Comparison of ENCODE assay signal across 9 mouse cellular contexts in the genomic region with DNA sequence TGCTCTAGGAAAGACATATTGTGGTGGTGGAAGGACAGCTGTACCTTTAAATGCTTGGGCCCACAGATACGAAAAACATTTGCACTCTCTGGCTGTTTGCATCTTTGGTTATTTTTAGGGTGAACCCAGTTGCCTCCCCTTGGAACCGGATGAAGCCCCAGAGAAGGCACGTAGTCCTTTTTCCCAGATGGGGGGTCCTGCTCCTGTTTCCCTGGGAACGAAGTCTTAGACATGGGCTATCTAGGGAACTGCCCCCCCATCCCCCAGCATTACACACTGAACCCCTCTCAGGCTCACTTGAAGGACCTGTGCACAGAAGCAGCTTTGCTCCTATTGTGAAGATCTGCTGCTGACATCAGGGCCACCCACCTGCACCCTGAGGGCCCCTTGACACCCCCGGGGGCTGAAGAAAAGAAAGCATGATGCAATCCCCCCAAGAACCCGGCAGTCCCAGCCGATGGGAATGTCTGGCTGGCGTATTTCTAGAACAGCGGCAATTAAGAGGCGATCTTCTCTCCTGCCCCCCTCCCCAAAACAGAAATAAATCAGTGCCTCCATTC. TPM values are rescaled to one million over a fixed set of nuclear protein-coding genes. Genes with fewer than 3 reads are reported as not detected.
DNase-seq lines count a peak whose midpoint lies in the region; ATAC-seq and TF ChIP-seq lines count a peak whose summit lies in the region.
"Had no signal": no experiment of that assay in that cellular context is flagged by ENCODE, and none has a peak within 500 bp of the region (broad histone marks: within the 10 kb centered on the region; RNA-seq: fewer than 3 reads in every experiment).

No protein-coding gene starts in this region.

- H3K27ac ChIP-seq in heart, embryonic 13.5 days (replicated peaks), result peak overlapping the region; percentile 90
- H3K27ac ChIP-seq in forebrain, embryonic 14.5 days (ENCODE audit: low read depth, low read length), result no peak overlapping the region
- H3K27ac ChIP-seq in hindbrain, postnatal 0 days, result peak overlapping the region; percentile 21; the same call in 1 of the 2 replicates
- peak overlapping the region; percentile 82 for H3K27ac ChIP-seq in olfactory bulb, adult 2 months (ENCODE audit: insufficient read depth, low read depth, low read length)
- H3K27ac ChIP-seq: liver, embryonic 15.5 days had no signal

- H3K9ac ChIP-seq in heart, embryonic 13.5 days, result peak overlapping the region; percentile 72
- H3K9ac ChIP-seq in forebrain, embryonic 14.5 days (ENCODE audit: low read length), result peak overlapping the region; percentile 13
- H3K9ac ChIP-seq in hindbrain, postnatal 0 days (replicated peaks; ENCODE audit: low read length), result peak overlapping the region; percentile 37; the same call in 1 of the 2 replicates
- H3K9ac ChIP-seq: liver, embryonic 15.5 days had no signal

- no peak for ATAC-seq in heart, embryonic 13.5 days (ENCODE audit: extremely low read depth, insufficient number of reproducible peaks, low FRiP score, low TSS enrichment)
- ATAC-seq in forebrain, embryonic 14.5 days, result peak; percentile 47
- no peak for ATAC-seq in hindbrain, postnatal 0 days
- no peak for ATAC-seq in frontal cortex, adult (ENCODE audit: low TSS enrichment)

- H3K4me2 ChIP-seq in heart, embryonic 13.5 days, result peak overlapping the region; percentile 48
- peak overlapping the region; percentile 12; the same call in 1 of the 2 replicates for H3K4me2 ChIP-seq in forebrain, embryonic 14.5 days (ENCODE audit: low read length)
- H3K4me2 ChIP-seq in hindbrain, postnatal 0 days (ENCODE audit: low read depth, low read length), result no peak overlapping the region
- H3K4me2 ChIP-seq: liver, embryonic 15.5 days had no signal

- no peak overlapping the region for H3K4me3 ChIP-seq in heart, embryonic 13.5 days
- H3K4me3 ChIP-seq in forebrain, embryonic 14.5 days (ENCODE audit: low read depth, low read length), result no peak overlapping the region
- H3K4me3 ChIP-seq in hindbrain, postnatal 0 days (ENCODE audit: low read length), result no peak overlapping the region
- H3K4me3 ChIP-seq in olfactory bulb, adult 2 months (ENCODE audit: insufficient read depth, low read depth, low read length), result 0 out of 2 replicates have a peak overlapping the region, but pooled peaks have one; percentile 2
- H3K4me3 ChIP-seq: liver, embryonic 15.5 days had no signal

- no peak for TF ChIP-seq CTCF in hindbrain, postnatal 0 days (IDR thresholded peaks at IDR 0.05; ENCODE audit: low read depth)
- no peak for TF ChIP-seq CTCF in olfactory bulb, adult 2 months (IDR thresholded peaks at IDR 0.05; ENCODE audit: insufficient read depth, low read depth, low read length)

- TF ChIP-seq POLR2A in olfactory bulb, adult 2 months (IDR thresholded peaks at IDR 0.05; ENCODE audit: insufficient read depth, low read depth, low read length), result no peak

- H3K36me3 ChIP-seq in heart, embryonic 13.5 days, result no peaks in the 10 kb centered on the region
- no peaks in the 10 kb centered on the region for H3K36me3 ChIP-seq in forebrain, embryonic 14.5 days (ENCODE audit: control insufficient read depth, insufficient read depth, low read length)
- no peaks in the 10 kb centered on the region for H3K36me3 ChIP-seq in hindbrain, postnatal 0 days (ENCODE audit: insufficient read depth, low read length)
- H3K36me3 ChIP-seq: liver, embryonic 15.5 days had no signal

- H3K4me1 ChIP-seq in heart, embryonic 13.5 days, result peaks cover 94% of the 10 kb centered on the region
- H3K4me1 ChIP-seq in forebrain, embryonic 14.5 days (ENCODE audit: control insufficient read depth, insufficient read depth, low read length), result peaks cover 21% of the 10 kb centered on the region
- H3K4me1 ChIP-seq in hindbrain, postnatal 0 days (ENCODE audit: insufficient read depth, low read length), result peaks cover 25% of the 10 kb centered on the region
- H3K4me1 ChIP-seq in olfactory bulb, adult 2 months (ENCODE audit: control insufficient read depth, insufficient read depth, low read length), result peaks cover 60% of the 10 kb centered on the region

- H3K27me3 ChIP-seq in heart, embryonic 13.5 days (replicated peaks), result no peaks in the 10 kb centered on the region
- no peaks in the 10 kb centered on the region for H3K27me3 ChIP-seq in forebrain, embryonic 14.5 days (replicated peaks; ENCODE audit: control insufficient read depth, insufficient read depth, low read length)
- H3K27me3 ChIP-seq in hindbrain, postnatal 0 days (ENCODE audit: insufficient read depth, low read length), result no peaks in the 10 kb centered on the region
- H3K27me3 ChIP-seq: liver, embryonic 15.5 days had no signal

- no peak for DNase-seq in heart, adult 8-10 months (ENCODE audit: low spot score)
- peak; percentile 40 for DNase-seq in forebrain, embryonic 14.5 days (ENCODE audit: low spot score)
- DNase-seq in hindbrain, postnatal 0 days (ENCODE audit: low spot score), result no peak
- no peak for DNase-seq in right cerebral cortex, postnatal 14 days
- DNase-seq in frontal cortex, postnatal 36 days (ENCODE audit: low spot score in 2 of 2), result no peak

- H3K9me3 ChIP-seq in heart, embryonic 13.5 days, result no peaks in the 10 kb centered on the region
- H3K9me3 ChIP-seq in forebrain, embryonic 14.5 days (replicated peaks; ENCODE audit: control insufficient read depth, low read length), result no peaks in the 10 kb centered on the region
- no peaks in the 10 kb centered on the region for H3K9me3 ChIP-seq in hindbrain, postnatal 0 days (ENCODE audit: low read length)
- H3K9me3 ChIP-seq: liver, embryonic 15.5 days had no signal

- 55% methylated on average over 10 of the region's 10 CpGs for WGBS in heart, embryonic 13.5 days
- 14% methylated on average over 10 of the region's 10 CpGs for WGBS in forebrain, embryonic 14.5 days
- WGBS in hindbrain, postnatal 0 days, result 34% methylated on average over 10 of the region's 10 CpGs
- WGBS in olfactory bulb, adult 2 months, result 18% methylated on average over 10 of the region's 10 CpGs

RNA-seq across cellular contexts. Expression of gene Pitpnm2, which starts 56.8 kb away (rescaled TPM):
- 5.1 and 6.6 TPM in 2 replicates for polyA plus RNA-seq in heart, embryonic 13.5 days (2015; fragmentation: Nextera tagmentation; extraction: Ambion mirVana)
- 10 to 100 TPM; 39.8 to 52.2 (median 44.5) TPM for total RNA-seq in heart, adult 8-10 months (2022)
- polyA plus RNA-seq in forebrain, embryonic 14.5 days (2014; fragmentation: Nextera tagmentation; extraction: Ambion mirVana), result 8.5 and 12.2 TPM in 2 replicates
- total RNA-seq in hindbrain, postnatal 0 days (2014; rRNA removed), result 43.9 and 44.1 TPM in 2 replicates
- 7.6 TPM in 2 replicates for polyA plus RNA-seq in hindbrain, postnatal 0 days (2015; fragmentation: Nextera tagmentation; extraction: Ambion mirVana)
- 145 TPM in 1 of 2 replicates, not detected in the other for polyA plus RNA-seq in olfactory bulb, adult 2 months (2012; ENCODE audit: insufficient read depth, insufficient read length, low replicate concordance, missing spikeins)

Comparison
In these comparisons a context has a peak if more than half of its experiments do, and no peak if none do; other contexts are left out.
1. H3K9ac ChIP-seq: peak in every context shown above with its lines; median percentile 72 in heart, embryonic 13.5 days; 37 in hindbrain, postnatal 0 days; 13 in forebrain, embryonic 14.5 days.